Mouse (Mus musculus) kidney, adult 11 months (tissue): ENCODE measurements around the gene Zfp940.
A peak's percentile ranks its signal among the peaks of the same experiment; 100 is the strongest.
"Not testable (repeated sequence)": the region's sequence is repeated elsewhere in the genome, so short reads cannot be mapped to it uniquely, and the experiment has no call there.

Experiments
- DNase-seq: peaks from one replicate; pipeline ENCODE4 v3.0.0; 2022

Gene Zfp940

DNA sequence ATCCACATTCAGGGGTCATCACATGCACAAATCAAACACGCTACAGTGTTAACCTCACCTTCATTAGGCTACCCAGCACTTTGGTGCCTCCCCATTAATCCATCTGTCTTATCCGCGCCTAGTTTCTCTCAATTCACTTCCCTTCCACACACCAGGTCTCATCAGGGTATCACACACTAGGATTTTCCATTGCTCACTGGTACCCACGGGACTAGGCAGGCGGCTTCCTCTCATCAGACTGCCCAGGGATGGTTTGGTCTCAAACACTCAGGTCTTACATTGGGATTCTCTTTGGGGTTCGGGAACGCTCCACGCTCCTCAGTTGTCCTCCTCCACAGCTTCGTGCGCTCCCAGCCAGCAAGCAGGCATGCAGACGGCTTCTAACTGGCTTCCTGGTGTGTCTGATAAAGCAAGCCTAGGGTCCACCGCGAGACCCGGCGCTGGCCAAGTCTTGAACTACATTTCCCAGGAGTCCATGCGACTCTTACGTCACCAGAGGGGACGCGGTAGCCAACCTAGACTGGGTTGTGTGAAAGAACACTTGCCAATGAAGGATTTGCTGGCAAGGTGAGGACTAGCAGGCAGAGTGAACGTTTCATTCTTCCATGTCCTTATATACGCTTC is at the start of gene Zfp940:
Gene Zfp940, minus strand, starts transcription at position 451 of the 624 bp plus-strand sequence.
- peak; percentile 80 for DNase-seq

DNA sequence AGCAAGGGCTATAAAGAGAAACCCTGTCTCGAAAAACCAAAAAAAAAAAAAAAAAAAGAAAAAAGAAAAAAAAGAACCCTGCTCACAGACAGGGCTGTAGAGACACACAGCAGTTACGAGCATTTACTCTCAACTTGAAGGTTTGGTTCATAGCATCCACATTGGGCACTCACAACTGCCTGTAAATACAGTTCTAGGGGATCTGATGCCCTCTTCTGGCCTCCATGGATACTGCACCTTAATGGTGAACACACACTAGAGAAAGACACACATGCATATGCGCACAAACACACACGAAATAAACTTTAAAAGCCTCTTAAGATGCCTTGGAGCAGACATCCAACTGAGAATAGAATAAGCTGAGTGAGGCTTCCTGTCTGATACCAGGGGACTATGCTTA is 44.9 kb upstream of the Zfp940 start:
- no peak for DNase-seq

DNA sequence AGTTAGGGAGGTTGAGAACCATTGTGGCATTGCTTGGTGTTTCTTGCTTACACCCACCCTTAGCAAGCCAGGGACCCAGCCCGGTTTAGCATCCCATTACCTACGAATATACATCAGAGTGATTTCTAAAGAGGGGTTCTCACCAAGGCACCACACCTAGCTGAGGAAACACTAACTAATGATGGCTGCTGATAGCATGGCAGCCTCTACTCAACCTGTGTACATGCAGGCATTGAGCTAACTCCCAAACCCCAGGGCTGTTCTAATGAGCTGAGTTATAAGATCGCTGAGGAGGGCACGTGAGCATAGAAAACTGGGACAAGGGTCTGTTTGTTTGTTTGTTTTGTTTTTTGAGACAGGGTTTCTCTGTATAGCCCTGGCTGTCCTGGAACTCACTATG is 39.3 kb upstream of the Zfp940 start:
- no peak for DNase-seq

DNA sequence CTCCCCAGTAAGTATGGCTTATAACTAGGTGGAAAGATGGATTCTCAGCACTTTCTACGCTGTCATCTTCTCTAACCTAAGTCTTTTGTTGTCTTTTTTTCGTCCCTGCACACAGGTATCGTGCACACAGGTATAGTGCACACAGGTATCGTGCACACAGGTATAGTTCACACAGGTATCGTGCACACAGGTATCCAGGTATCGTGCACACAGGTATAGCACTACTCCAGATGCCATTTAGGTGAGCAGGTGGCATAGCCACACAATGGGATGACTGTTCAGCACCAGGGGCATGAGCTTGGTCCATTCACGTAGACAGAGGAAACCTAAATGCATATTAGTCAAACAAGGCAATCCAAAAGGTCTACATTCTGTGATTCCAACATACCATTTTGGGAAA is 37.0 kb upstream of the Zfp940 start:
- DNase-seq = no peak

DNA sequence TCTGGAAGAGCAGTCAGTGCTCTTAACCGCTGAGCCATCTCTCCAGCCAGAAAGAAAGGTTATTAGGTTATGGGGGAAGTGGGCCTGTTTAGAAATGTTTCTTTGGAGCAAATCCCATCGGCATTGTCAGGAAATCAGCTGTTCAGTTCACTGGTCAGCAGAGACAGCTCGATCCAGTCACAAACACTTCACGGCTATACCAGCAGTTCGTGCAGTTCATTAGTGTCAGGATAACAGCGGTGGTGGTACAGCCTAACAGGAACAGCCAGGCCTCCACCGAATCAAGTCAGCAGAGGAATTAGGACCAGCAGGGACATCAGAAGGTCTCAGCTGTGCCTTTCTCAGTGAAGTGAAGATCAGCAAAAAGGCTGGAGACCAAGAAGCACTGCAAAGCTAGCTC is 27.4 kb upstream of the Zfp940 start:
- no peak for DNase-seq

DNA sequence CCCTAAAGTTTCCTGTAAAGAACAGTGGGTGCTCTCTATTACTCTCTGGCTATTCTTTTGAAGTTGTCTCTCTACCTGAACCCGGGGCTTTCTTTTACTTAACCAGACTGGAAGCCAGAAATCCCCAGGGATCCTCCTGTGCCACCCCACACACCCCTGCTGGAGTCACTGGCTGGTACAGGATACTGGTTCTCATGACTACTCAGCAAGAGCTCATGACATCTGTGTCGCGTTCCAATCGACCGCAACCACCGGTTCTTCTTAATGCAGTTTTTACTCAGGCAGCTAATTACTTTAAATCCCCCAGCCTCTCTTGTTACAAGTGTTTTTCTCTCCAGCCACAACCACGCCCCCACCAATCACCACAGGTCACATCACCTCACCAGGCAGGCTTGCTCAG is 26.6 kb upstream of the Zfp940 start:
- DNase-seq = no peak

DNA sequence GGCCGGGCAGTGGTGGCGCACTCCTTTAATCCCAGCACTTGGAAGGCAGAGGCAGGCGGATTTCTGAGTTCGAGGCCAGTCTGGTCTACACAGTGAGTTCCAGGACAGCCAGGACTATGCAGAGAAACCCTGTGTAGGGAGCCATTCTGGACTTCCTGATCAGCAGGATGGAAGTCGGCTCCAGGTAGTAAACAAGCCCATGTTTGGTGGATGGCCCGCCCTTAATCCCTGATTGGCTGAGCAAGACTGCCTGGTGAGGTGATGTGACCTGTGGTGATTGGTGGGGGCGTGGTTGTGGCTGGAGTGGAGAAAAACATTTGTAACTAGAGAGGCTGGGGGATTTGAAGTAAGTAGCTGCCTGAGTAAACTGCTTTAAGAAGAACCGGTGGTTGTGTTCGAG is 24.1 kb upstream of the Zfp940 start:
- DNase-seq = not testable (repeated sequence)

DNA sequence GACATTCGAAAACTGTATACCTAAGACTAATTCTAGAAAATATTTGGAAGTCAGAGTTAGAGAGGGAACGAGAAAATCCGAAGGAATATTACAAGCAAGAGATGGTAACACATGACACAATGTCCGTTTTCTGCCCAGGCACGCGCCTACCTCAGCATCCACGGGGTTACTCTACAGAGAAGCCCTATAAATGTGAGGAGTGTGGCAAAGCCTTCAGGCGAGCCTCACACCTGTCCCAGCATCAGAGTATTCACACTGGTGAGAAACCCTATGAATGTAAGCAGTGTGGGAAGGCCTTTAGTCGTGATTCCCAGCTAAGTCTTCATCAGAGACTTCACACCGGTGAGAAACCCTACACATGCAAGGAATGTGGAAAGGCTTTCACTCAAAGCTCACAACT is 20.8 kb upstream of the Zfp940 start:
- DNase-seq = no peak

DNA sequence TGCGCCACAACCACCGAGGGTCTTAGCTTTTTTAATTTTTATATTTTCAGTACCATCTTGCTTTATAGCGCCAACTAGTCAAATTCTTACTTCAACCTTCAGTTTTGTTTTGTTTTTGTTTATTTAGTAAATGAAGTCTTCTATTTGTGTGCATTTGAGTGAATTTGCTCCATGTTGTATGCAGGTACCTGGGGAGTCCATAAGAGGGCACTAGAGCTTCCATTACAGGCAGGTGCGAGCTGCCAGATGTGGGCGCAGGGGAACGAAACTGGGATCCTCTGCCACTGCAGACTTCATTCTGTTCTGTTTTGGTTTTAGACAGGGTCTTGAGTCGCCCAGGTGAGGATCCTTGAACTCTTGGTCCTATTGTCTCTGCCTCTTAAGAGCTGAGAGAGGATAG is 8.2 kb upstream of the Zfp940 start:
- no peak for DNase-seq

DNA sequence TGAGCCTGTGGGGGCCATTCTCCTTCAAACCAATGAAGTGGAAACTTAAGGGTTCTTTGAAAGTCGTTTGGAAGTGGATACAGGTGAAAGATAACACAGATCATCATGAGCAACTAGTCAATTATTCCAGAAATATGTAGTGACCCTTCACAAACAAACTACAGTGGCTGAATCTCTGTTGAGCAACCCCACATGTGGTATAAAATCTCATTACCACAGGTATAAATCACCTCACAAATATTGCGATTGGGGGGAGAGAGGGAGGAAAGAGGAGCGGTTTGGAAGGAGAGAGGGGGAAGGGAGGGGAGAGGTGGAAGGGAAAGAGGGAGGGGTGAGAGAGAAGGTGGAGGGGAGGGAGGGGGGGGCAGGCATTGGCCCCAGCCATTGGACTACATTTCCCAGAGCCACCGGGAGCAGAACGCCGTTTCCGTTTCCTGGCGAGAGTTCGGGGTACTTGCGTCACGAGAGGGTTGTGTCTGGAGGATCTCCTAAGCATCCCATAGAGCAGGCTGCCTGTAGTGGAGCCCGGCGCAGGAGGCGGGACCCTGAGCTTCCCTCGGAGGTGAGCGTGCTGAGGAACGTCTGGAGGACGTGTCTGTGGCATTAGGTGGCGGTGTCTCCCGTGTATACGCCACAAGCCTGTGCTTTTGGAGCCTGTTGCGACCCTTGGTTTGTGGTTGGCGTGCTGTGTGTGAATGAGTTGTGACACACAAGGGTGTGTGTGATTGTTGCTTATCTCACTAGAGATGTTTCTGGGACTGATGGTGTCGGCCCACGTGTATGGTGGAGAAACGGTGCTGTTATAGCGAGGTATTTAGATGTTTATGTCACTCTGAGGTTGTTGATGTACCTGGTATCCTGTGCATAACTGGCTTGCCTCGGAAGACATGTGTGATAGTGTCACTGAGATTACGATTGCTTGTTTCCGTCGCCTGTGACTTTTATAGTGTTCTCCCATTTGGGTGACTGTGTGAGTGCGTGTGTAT is 6.4 kb upstream of the Zfp940 start, which contains the start of gene Zfp420:
Gene Zfp420, plus strand, starts transcription at position 448 of the 986 bp plus-strand sequence.
- peak; percentile 89 for DNase-seq

DNA sequence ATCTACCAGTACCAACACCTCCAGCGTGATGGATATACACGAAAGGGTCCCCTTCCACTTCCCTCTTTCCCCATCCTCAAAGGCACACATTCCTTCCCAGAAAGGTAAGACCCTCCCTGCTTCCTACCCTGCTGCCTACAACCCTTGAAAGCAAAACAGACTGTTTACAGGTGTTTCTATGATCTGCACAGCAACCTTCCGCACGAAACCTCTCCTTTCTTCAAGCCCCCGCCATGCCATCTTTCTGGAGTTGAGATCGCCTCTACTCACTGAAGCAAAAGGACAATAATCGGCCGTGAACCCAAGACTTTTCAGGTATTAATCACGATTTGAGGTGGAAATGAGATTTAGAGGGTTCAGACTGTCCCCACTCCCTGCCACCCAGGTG is 644 bp downstream of the Zfp940 start:
- no peak for DNase-seq

DNA sequence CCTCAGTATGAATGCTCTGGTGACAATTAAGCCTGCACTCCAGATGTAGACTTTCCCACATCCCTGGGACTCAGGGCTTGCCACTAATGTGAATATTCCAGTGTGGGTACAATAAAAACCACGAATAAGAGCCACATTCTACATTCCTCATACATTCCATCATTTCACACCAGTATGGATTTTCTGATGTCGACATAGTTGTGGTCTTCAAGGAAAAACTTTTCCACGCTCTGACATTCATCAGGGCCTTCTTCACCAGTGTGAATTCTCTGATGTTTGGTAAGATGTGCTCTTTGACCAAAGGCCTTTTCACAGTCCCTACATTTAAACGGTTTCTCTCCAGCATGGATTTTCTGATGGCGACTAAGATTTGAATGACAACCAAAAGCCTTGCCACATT is 8.9 kb downstream of the Zfp940 start:
- DNase-seq = no peak

DNA sequence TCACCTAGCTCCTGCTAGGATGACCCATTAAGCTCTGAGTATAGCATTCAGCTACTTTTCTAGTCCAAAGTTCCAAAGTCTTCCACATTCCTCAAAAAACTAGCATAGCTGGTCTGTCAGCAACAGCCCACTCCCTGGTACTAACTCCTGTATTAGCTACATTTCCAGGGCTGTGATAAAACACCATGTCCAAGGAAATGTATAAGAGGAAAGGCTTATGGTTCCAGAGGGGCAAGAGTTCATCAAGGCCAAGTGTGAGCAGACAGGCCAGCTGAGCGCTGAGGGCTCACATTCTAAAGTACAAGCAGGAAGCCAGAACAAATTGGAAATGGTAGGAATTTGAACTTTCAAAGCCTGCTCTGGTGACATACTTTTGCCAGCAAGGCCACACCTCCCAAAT is 11.4 kb downstream of the Zfp940 start:
- peak; percentile 12 for DNase-seq

DNA sequence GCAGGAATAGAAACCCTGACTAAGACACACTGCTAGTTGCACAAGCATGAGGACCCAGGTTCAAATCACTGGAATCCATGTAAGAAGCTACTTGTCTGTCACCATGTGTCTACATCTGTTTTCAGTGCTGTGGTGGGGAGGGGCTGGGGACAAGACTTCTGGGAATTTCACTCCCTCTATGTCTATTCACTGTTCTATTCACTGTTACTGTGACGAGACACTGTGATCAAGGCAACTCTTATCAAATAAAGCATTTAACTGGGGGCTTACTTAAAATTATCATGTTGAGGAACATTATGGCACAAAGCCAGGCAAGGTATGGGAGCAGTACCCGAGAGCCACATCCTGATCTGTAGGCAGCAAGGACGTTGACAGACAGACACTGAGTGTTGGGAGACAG is 14.2 kb downstream of the Zfp940 start:
- DNase-seq = no peak

DNA sequence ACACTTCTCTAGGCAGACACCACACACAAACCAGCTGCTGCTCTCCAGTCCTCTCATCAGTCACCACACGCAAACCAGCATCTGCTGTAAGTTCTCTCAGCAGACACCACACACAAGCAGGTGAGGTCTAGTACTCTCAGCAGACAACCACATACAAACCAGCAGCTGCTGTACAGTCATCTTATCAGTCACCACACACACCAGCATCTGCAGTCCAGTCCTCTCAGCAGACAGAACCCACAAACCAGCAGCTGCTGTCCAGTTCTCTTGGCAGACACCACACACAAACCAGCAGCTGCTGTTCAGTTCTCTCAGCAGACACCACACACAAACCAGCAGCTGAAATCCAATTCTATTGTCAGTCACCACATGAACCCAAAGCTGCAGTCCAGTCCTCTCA is 16.7 kb downstream of the Zfp940 start:
- no peak for DNase-seq

DNA sequence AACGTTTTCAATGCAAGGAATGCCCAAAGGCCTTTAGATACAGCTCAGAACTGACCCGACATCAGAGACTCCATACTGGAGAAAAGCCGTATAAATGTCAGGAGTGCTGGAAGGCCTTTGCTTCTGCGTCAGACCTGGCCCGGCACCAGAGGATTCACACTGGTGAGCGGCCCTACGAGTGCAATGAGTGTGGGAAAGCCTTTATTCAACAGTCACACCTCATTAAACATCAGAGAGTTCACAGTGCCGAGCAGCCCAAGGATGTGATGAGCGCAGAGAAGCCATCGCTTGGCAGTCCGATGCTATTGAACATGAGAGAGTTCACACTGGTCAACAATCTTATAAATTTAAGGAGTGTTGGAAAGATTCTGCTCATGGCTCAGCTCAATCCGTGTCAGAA is 23.7 kb downstream of the Zfp940 start:
- no peak for DNase-seq

DNA sequence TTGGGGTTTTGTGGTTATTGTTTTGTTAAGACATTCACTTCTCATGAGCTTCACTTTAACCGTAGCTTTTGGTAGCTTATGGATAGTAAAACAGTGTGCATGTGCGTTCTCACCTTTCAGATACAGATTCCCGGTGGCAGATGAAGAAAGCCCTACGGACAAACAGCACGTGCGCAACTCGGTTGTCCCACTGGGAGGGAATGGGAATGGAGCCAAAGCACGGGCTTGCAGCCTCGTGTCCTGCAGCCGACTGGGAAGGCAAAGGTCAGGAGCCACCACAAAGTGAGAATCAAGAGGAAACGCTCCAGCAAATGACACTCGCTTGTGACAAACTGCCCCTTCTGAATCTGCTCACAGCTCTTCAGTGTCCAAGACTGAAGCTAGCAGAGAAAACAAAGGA is 25.5 kb downstream of the Zfp940 start:
- DNase-seq = peak; percentile 57

DNA sequence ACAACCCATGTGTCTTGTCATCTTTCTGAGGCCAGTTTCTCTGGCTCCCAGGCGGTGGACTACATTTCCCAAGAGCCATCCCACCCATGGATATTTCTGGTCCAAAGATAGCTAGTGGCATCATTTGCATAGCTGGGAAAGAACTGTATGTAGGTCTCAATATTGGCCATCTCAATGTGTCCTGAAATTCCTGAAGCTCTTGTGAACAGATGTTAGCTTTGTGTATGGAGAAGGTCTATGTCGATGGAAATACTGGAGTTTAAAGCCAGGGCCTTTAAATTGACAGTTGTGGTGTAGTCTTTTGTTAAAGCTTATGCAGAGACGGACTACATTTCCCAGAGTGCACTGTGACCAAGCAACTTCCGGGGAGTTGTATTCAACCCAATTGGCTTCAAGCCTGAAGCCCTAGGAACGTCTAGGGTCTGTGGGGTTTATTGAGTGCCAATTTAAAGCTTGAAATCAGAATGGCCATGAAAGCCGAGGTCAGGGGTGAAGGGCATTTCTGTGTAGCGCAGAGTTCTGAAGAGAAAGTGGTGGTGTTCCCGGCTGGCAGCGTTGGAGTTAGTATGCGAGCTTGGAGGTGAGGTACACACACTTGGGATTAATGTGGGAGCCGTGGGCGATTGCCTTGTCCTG is 34.7 kb downstream of the Zfp940 start:
- peak; percentile 66 for DNase-seq

DNA sequence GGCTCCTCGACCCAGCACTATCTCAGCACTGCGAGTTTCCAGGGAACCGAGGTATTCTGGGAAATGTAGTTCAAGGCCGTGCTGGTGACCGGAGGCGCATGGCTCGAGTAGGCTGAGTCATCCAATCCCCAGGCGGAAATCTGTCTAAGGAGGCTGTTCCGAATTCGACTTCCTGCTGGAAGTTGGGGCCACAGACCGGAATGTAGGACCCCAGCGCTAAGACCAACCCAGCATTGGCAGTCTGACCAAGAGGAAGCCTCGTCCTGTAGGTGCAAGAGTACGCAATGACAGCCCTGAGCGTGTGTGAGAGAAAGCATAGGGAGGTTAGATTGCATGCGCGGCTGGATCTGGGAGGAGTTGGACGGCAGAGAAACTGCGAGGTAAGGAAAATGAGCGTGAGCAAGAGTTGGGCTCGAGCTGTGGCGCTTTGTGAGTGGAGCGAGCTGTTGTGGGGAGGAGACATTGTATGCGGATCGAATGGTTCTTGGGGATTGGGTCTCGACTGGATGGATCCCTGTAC is 37.5 kb downstream of the Zfp940 start, which contains the start of gene Zfp790:
Gene Zfp790, plus strand, starts transcription at position 205 of the 520 bp plus-strand sequence.
- peak; percentile 92 for DNase-seq

DNA sequence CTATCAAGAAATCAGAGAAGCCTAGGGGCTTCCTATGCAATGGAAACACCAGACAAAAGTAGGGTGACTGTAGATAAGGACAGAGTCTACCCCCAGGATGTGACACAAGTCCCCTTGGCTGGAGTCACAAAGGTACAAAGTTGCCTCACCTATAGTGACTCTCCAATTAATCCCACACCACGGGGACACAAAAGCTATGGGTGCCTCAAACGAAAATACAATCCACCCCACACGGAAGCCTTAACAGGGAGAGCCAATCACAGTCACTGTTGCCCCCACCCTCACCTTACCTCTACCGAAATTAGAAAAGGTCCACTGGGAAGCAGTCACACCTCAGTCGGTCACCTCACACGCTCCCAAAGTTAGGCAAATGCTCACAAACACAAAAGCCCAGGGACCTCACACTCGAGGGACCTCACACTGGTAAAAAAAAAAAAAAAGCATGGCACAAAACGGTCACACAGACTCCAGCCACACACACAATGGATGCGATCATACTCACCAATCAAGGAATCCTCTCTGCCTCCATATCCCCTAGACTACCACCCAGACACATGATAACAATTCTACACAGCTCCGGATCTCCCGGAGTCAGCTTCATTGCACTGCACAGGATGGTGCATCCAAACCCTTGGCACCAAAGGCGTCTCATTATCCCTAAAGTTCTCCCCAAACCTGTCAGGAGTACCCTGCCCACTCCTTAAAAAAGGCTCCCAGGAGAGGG is 38.2 kb downstream of the Zfp940 start:
- DNase-seq = no peak

DNA sequence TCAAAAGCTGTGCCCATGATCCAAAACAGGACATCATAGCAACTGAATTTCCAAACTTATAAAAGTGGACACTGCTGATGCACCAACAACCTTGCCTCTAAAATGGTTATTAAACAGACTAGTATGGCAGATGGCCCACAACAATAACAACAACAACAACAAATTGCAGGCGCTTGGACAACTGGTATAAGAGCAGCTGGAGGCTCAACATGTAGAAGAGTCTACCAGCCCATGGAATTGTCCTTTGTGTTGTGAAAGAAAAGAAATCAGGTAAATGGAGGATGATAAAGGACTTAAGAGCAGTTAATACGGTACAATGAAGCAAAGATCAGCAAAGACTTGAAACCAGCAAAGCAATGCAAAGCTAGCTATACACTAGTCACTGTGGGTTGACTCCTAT is 39.1 kb downstream of the Zfp940 start:
- no peak for DNase-seq

DNA sequence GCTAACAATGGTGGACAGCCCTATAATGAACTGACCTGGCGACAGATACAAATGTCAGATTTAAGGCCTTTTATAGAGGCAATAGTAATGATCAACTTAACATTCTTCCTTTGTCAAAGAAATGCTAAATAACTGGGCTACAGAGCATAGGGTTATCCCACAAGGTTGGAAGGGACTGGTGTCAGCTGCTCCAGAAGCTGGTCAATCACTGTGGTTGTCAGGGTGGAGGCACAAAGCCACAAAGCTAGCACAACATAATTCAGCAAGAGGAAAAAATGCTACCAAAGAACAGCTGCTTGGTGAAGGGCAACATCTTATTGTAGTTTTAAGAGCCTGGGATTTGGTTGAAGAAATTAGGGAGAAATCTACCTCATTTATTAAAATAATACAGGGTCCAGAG is 41.2 kb downstream of the Zfp940 start:
- DNase-seq = no peak

DNA sequence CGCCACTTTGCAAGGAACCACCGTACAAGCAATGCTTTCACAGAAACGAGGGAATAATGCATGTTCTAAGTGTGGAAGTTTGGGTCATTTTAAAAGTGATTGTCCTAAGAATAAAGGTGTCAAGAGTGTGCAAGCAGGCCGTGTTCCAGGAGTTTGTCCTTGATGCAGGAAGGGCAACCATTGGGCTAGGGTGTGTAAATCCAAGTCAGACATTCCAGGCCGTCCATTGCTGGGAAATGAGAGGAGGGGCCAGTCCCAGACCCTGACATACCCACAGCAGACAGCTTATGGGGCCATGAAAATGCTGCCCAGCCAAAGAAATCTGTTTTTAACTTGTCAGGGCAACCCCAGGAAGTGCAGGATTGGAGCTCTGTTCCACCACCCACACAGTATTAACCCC is 46.4 kb downstream of the Zfp940 start:
- no peak for DNase-seq
